Comparison of ENCODE assay signal across 7 mouse cellular contexts in the genomic region with DNA sequence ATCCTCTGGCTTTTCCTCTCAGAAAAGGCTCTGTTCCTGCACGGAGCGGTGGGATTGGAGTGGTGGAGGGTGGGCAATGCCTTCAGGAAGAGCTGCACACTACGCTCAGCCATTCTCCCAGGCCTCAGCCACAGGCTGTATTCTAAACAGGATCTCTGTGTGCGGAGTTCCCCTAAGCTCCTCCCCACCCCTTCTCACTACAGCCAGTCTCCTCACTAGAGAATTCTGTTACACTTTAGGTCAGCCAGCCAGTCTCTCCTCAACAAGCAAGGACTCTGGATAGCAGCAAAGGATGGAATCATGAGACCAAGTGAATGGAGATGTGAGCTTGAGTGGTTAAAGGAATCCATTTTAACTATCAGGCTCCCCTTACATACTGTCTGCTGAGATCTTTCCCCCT. TPM values are rescaled to one million over a fixed set of nuclear protein-coding genes. Genes with fewer than 3 reads are reported as not detected.
DNase-seq lines count a peak whose midpoint lies in the region; ATAC-seq and TF ChIP-seq lines count a peak whose summit lies in the region.

No protein-coding gene starts in this region.

- peak overlapping the region; percentile 30; the same call in 1 of the 2 replicates for H3K9ac ChIP-seq in neural tube, embryonic 11.5 days (ENCODE audit: low read length)
- peak overlapping the region; percentile 44 for H3K9ac ChIP-seq in intestine, embryonic 16.5 days (ENCODE audit: low read depth, low read length)
- peak overlapping the region; percentile 36; the same call in 1 of the 2 replicates for H3K9ac ChIP-seq in midbrain, postnatal 0 days (replicated peaks; ENCODE audit: low read length, poor library complexity, severe bottlenecking)

- H3K4me3 ChIP-seq in neural tube, embryonic 11.5 days (ENCODE audit: low read depth, low read length), result no peak overlapping the region
- H3K4me3 ChIP-seq in erythroblast, embryonic 14.5 days (replicated peaks), result peak overlapping the region; percentile 89
- 0 out of 2 replicates have a peak overlapping the region, but pooled peaks have one; percentile 20 for H3K4me3 ChIP-seq in intestine, embryonic 16.5 days (ENCODE audit: low read length)
- peak overlapping the region; percentile 79 for H3K4me3 ChIP-seq in midbrain, postnatal 0 days (ENCODE audit: low read depth, low read length)

- H3K4me1 ChIP-seq in neural tube, embryonic 11.5 days (ENCODE audit: control insufficient read depth, insufficient read depth, low read length), result peaks cover 39% of the 10 kb centered on the region
- peaks cover 83% of the 10 kb centered on the region for H3K4me1 ChIP-seq in erythroblast, embryonic 14.5 days (ENCODE audit: control insufficient read depth)
- H3K4me1 ChIP-seq in intestine, embryonic 16.5 days (ENCODE audit: control insufficient read depth, insufficient read depth, low read length), result peaks cover 39% of the 10 kb centered on the region
- peaks cover 33% of the 10 kb centered on the region for H3K4me1 ChIP-seq in midbrain, postnatal 0 days (ENCODE audit: insufficient read depth, low read length)

- 47% methylated on average over 4 of the region's 4 CpGs for WGBS in neural tube, embryonic 11.5 days
- 28% methylated on average over 4 of the region's 4 CpGs for WGBS in intestine, embryonic 16.5 days
- 16% methylated on average over 4 of the region's 4 CpGs for WGBS in midbrain, postnatal 0 days

- TF ChIP-seq CTCF in midbrain, postnatal 0 days (IDR thresholded peaks at IDR 0.05), result no peak

- H3K27ac ChIP-seq in neural tube, embryonic 11.5 days (ENCODE audit: low read depth, low read length), result no peak overlapping the region
- H3K27ac ChIP-seq in intestine, embryonic 16.5 days (ENCODE audit: low read length), result peak overlapping the region; percentile 52
- peak overlapping the region; percentile 55; the same call in 1 of the 2 replicates for H3K27ac ChIP-seq in midbrain, postnatal 0 days (ENCODE audit: low read depth, low read length)

- no peaks in the 10 kb centered on the region for H3K27me3 ChIP-seq in neural tube, embryonic 11.5 days (ENCODE audit: control insufficient read depth, insufficient read depth, low read length)
- H3K27me3 ChIP-seq in erythroblast, embryonic 14.5 days (ENCODE audit: control insufficient read depth), result peaks cover 15% of the 10 kb centered on the region
- 0 out of 2 replicates have a peak, but pooled peaks cover 2% of the 10 kb centered on the region for H3K27me3 ChIP-seq in intestine, embryonic 16.5 days (replicated peaks; ENCODE audit: control insufficient read depth, insufficient read depth, low read length)
- no peaks in the 10 kb centered on the region for H3K27me3 ChIP-seq in midbrain, postnatal 0 days (ENCODE audit: insufficient read depth, low read length)

- no peaks in the 10 kb centered on the region for H3K9me3 ChIP-seq in neural tube, embryonic 11.5 days (ENCODE audit: control insufficient read depth, low read length)
- no peaks in the 10 kb centered on the region for H3K9me3 ChIP-seq in erythroblast, embryonic 14.5 days (ENCODE audit: control insufficient read depth, low read length)
- no peaks in the 10 kb centered on the region for H3K9me3 ChIP-seq in intestine, embryonic 16.5 days (ENCODE audit: control insufficient read depth, low read length)
- H3K9me3 ChIP-seq in midbrain, postnatal 0 days (ENCODE audit: low read length), result no peaks in the 10 kb centered on the region

- no peaks in the 10 kb centered on the region for H3K36me3 ChIP-seq in neural tube, embryonic 11.5 days (ENCODE audit: control insufficient read depth, insufficient read depth, low read length)
- peaks cover 70% of the 10 kb centered on the region for H3K36me3 ChIP-seq in erythroblast, embryonic 14.5 days (ENCODE audit: control insufficient read depth)
- H3K36me3 ChIP-seq in intestine, embryonic 16.5 days (ENCODE audit: control insufficient read depth, insufficient read depth, low read length), result no peaks in the 10 kb centered on the region
- no peaks in the 10 kb centered on the region for H3K36me3 ChIP-seq in midbrain, postnatal 0 days (ENCODE audit: insufficient read depth, low read length)

- no peak for ATAC-seq in neural tube, embryonic 11.5 days (ENCODE audit: insufficient read depth, low FRiP score, low TSS enrichment)
- peak; percentile 24; the same call in 1 of the 2 replicates for ATAC-seq in intestine, embryonic 16.5 days
- ATAC-seq in midbrain, postnatal 0 days (ENCODE audit: low FRiP score), result no peak

- H3K4me2 ChIP-seq in neural tube, embryonic 11.5 days (ENCODE audit: low read depth), result peak overlapping the region; percentile 87; the same call in 1 of the 2 replicates
- H3K4me2 ChIP-seq in intestine, embryonic 16.5 days (ENCODE audit: low read depth, low read length), result peak overlapping the region; percentile 21; the same call in 1 of the 2 replicates
- H3K4me2 ChIP-seq in midbrain, postnatal 0 days (ENCODE audit: low read depth, low read length, poor library complexity, severe bottlenecking), result peak overlapping the region; percentile 87

- DNase-seq in neural tube, embryonic 11.5 days (ENCODE audit: low spot score), result no peak
- DNase-seq in neural tube, embryonic 10.5 days (ENCODE audit: extremely low spot score, low spot score), result no peak
- DNase-seq in midbrain, postnatal 0 days (ENCODE audit: low spot score), result peak; percentile 44
- no peak for DNase-seq in testis, postnatal 10 days (ENCODE audit: low spot score)
- DNase-seq in thymus, postnatal 14 days, result no peak

RNA-seq across cellular contexts. Expression of a gene that starts 3.1 kb away (rescaled TPM):
- polyA plus RNA-seq in neural tube, embryonic 11.5 days (2014; fragmentation: Nextera tagmentation; extraction: Ambion mirVana), result 14.5 and 15.9 TPM in 2 replicates
- polyA plus RNA-seq in erythroblast, embryonic 14.5 days (2012), result 409 and 495 TPM in 2 replicates
- polyA plus RNA-seq in intestine, embryonic 16.5 days (2015; fragmentation: Nextera tagmentation; extraction: Ambion mirVana), result 9.4 and 12.2 TPM in 2 replicates
- total RNA-seq in midbrain, postnatal 0 days (2014; rRNA removed), result 115 and 152 TPM in 2 replicates
- polyA plus RNA-seq in midbrain, postnatal 0 days (2015; fragmentation: Nextera tagmentation; extraction: Ambion mirVana), result 35.4 and 36.3 TPM in 2 replicates

RNA-seq across cellular contexts. Expression of a gene that starts 29.4 kb away (rescaled TPM):
- polyA plus RNA-seq in neural tube, embryonic 11.5 days (2014; fragmentation: Nextera tagmentation; extraction: Ambion mirVana), result 11.7 and 12.0 TPM in 2 replicates
- polyA plus RNA-seq in erythroblast, embryonic 14.5 days (2012), result 0.07 and 0.09 TPM in 2 replicates
- polyA plus RNA-seq in intestine, embryonic 16.5 days (2015; fragmentation: Nextera tagmentation; extraction: Ambion mirVana), result 6.2 and 6.3 TPM in 2 replicates
- 14.6 and 21.2 TPM in 2 replicates for total RNA-seq in midbrain, postnatal 0 days (2014; rRNA removed)
- polyA plus RNA-seq in midbrain, postnatal 0 days (2015; fragmentation: Nextera tagmentation; extraction: Ambion mirVana), result 5.4 and 5.6 TPM in 2 replicates

Comparison
In these comparisons a context has a peak if more than half of its experiments do, and no peak if none do; other contexts are left out.
1. H3K4me2 ChIP-seq: peak in every context shown above with its lines; median percentile 87 in neural tube, embryonic 11.5 days; 87 in midbrain, postnatal 0 days; 21 in intestine, embryonic 16.5 days.
2. RNA of a gene that starts 3.1 kb away (polyA plus RNA-seq): 409 to 495 TPM in erythroblast, embryonic 14.5 days; 35.4 to 36.3 TPM in midbrain, postnatal 0 days, 14.5 to 15.9 TPM in neural tube, embryonic 11.5 days and 9.4 to 12.2 TPM in intestine, embryonic 16.5 days; every median in the first group is over 10 times any median in the second.
3. Peak in every context shown above with its lines, with median percentiles within 50 percentile points of each other: H3K9ac ChIP-seq.